Comparison of ENCODE assay signal across 36 mouse cellular contexts in genomic region chr17:28961596-28961995, GRCm38 (mm10). TPM values are rescaled to one million over a fixed set of nuclear protein-coding genes. Genes with fewer than 3 reads are reported as not detected.
DNase-seq lines count a peak whose midpoint lies in the region; ATAC-seq and TF ChIP-seq lines count a peak whose summit lies in the region.
"Had no signal": no experiment of that assay in that cellular context is flagged by ENCODE, and none has a peak within 500 bp of the region (broad histone marks: within the 10 kb centered on the region; RNA-seq: fewer than 3 reads in every experiment).

No protein-coding gene starts in this region.

- no peak overlapping the region for H3K4me2 ChIP-seq in intestine, postnatal 0 days (replicated peaks; ENCODE audit: low read depth)
- H3K4me2 ChIP-seq in liver, embryonic 14.5 days (ENCODE audit: low read depth) = no peak overlapping the region
- no peak overlapping the region for H3K4me2 ChIP-seq in forebrain, embryonic 14.5 days (ENCODE audit: low read length)
- H3K4me2 ChIP-seq: embryonic facial prominence, embryonic 12.5 days; forebrain, embryonic 15.5 days; heart, embryonic 11.5 days; hindbrain, embryonic 13.5 days; limb, embryonic 13.5 days; lung, embryonic 14.5 days had no signal

- H3K27me3 ChIP-seq in intestine, postnatal 0 days (replicated peaks; ENCODE audit: control insufficient read depth, insufficient read depth, low read length) = no peaks in the 10 kb centered on the region
- H3K27me3 ChIP-seq in liver, embryonic 14.5 days (ENCODE audit: control insufficient read depth, insufficient read depth, low read length) = no peaks in the 10 kb centered on the region
- H3K27me3 ChIP-seq in forebrain, embryonic 14.5 days (replicated peaks; ENCODE audit: control insufficient read depth, insufficient read depth, low read length) = no peaks in the 10 kb centered on the region
- H3K27me3 ChIP-seq: embryonic facial prominence, embryonic 12.5 days; forebrain, embryonic 15.5 days; hindbrain, embryonic 13.5 days; limb, embryonic 13.5 days had no signal

- H3K9me3 ChIP-seq in intestine, postnatal 0 days (ENCODE audit: control insufficient read depth) = no peaks in the 10 kb centered on the region
- H3K9me3 ChIP-seq in liver, embryonic 14.5 days (ENCODE audit: control insufficient read depth, low read length) = no peaks in the 10 kb centered on the region
- H3K9me3 ChIP-seq in forebrain, embryonic 14.5 days (replicated peaks; ENCODE audit: control insufficient read depth, low read length) = no peaks in the 10 kb centered on the region
- H3K9me3 ChIP-seq: embryonic facial prominence, embryonic 12.5 days; forebrain, embryonic 15.5 days; G1E; hindbrain, embryonic 13.5 days; limb, embryonic 13.5 days had no signal

- WGBS in intestine, postnatal 0 days = 63% methylated on average over 10 of the region's 10 CpGs
- WGBS in liver, embryonic 14.5 days (ENCODE audit: insufficient replicate concordance) = 83% methylated on average over 10 of the region's 10 CpGs
- WGBS in forebrain, embryonic 14.5 days = 94% methylated on average over 10 of the region's 10 CpGs

- ATAC-seq in intestine, postnatal 0 days = 0 out of 2 replicates have a peak, but pooled peaks have one; percentile 40
- 0 out of 2 replicates have a peak, but pooled peaks have one; percentile 19 for ATAC-seq in liver, embryonic 14.5 days (ENCODE audit: insufficient read depth)
- ATAC-seq in forebrain, embryonic 14.5 days = no peak
- ATAC-seq: forebrain, embryonic 15.5 days had no signal

- H3K4me3 ChIP-seq in intestine, postnatal 0 days (ENCODE audit: low read depth, low read length) = no peak overlapping the region
- H3K4me3 ChIP-seq in liver, embryonic 14.5 days (ENCODE audit: insufficient read depth in 1 of 2, low read depth in 2 of 2, low read length in 2 of 2) = no peak overlapping the region
- H3K4me3 ChIP-seq in forebrain, embryonic 14.5 days (ENCODE audit: low read depth, low read length) = no peak overlapping the region
- H3K4me3 ChIP-seq: embryonic facial prominence, embryonic 12.5 days; forebrain, embryonic 15.5 days; gastrocnemius, adult 2 months; hindbrain, embryonic 13.5 days; limb, embryonic 13.5 days had no signal

- peak; percentile 78 for DNase-seq in kidney, adult 11 months
- DNase-seq in kidney, postnatal 10 days = no peak
- DNase-seq in kidney, postnatal 25 days = peak; percentile 58 to 82
- no peak for DNase-seq in liver, embryonic 14.5 days (ENCODE audit: low read depth in 3 of 3, low spot score in 3 of 3)
- DNase-seq in cerebellum, adult 9-11 months = no peak
- DNase-seq in forebrain, embryonic 14.5 days (ENCODE audit: low spot score) = no peak
- DNase-seq in gastrocnemius, adult 18-20 months (ENCODE audit: low spot score) = no peak
- DNase-seq: adrenal gland, adult 8-10 months; cerebellum, adult 9-10 months; embryo, embryonic 11 days; gastrocnemius, adult 2 months; gastrocnemius, postnatal 36 days; heart, adult 18-20 months; heart, postnatal 36 days; lung, embryonic 14.5 days; lung, postnatal 14 days; midbrain, embryonic 14.5 days; retina, postnatal 1 day; right cerebral cortex, postnatal 25 days; thymus, adult 18-20 months; thymus, postnatal 25 days had no signal

- peaks cover 59% of the 10 kb centered on the region for H3K36me3 ChIP-seq in intestine, postnatal 0 days (ENCODE audit: control insufficient read depth, insufficient read depth)
- H3K36me3 ChIP-seq in liver, embryonic 14.5 days (replicated peaks; ENCODE audit: control insufficient read depth, insufficient read depth, low read depth) = peaks cover 72% of the 10 kb centered on the region
- peaks cover 71% of the 10 kb centered on the region for H3K36me3 ChIP-seq in forebrain, embryonic 14.5 days (ENCODE audit: control insufficient read depth, insufficient read depth, low read length)

- no peaks in the 10 kb centered on the region for H3K4me1 ChIP-seq in intestine, postnatal 0 days (replicated peaks; ENCODE audit: control insufficient read depth, insufficient read depth, low read length)
- peaks cover 0 to 9% of the 10 kb centered on the region in 2 experiments; a peak in 2 of 4 replicates for H3K4me1 ChIP-seq in liver, embryonic 14.5 days (replicated peaks; ENCODE audit: control insufficient read depth in 2 of 2, insufficient read depth in 2 of 2, low read length in 1 of 2)
- H3K4me1 ChIP-seq in forebrain, embryonic 14.5 days (ENCODE audit: control insufficient read depth, insufficient read depth, low read length) = no peaks in the 10 kb centered on the region
- H3K4me1 ChIP-seq: embryonic facial prominence, embryonic 12.5 days; hindbrain, embryonic 13.5 days; limb, embryonic 13.5 days had no signal

- H3K27ac ChIP-seq in intestine, postnatal 0 days (ENCODE audit: low read depth, low read length) = peak overlapping the region; percentile 21; the same call in 1 of the 2 replicates
- no peak overlapping the region for H3K27ac ChIP-seq in liver, embryonic 14.5 days
- H3K27ac ChIP-seq in forebrain, embryonic 14.5 days (ENCODE audit: low read depth, low read length) = no peak overlapping the region
- H3K27ac ChIP-seq: embryonic facial prominence, embryonic 12.5 days; forebrain, embryonic 15.5 days; gastrocnemius, adult 2 months; hindbrain, embryonic 13.5 days; limb, embryonic 13.5 days; stomach, postnatal 0 days had no signal

- H3K9ac ChIP-seq in intestine, postnatal 0 days (ENCODE audit: low read depth, low read length) = no peak overlapping the region
- H3K9ac ChIP-seq in liver, embryonic 14.5 days (replicated peaks) = no peak overlapping the region
- H3K9ac ChIP-seq in forebrain, embryonic 14.5 days (ENCODE audit: low read length) = no peak overlapping the region
- H3K9ac ChIP-seq: embryonic facial prominence, embryonic 12.5 days; forebrain, embryonic 15.5 days; hindbrain, embryonic 13.5 days; limb, embryonic 13.5 days; lung, embryonic 14.5 days had no signal

- no peak for TF ChIP-seq CTCF in intestine, postnatal 0 days (IDR thresholded peaks at IDR 0.05; ENCODE audit: low read depth)
- TF ChIP-seq CTCF in liver, embryonic 14.5 days (IDR thresholded peaks at IDR 0.05; ENCODE audit: low read depth) = no peak

- no peak for TF ChIP-seq EP300 in liver, embryonic 14.5 days (IDR thresholded peaks at IDR 0.05; ENCODE audit: low read depth)

RNA-seq across cellular contexts. Expression of gene Kctd20, which starts 9.8 kb away (rescaled TPM):
- 25.6 and 27.0 TPM in 2 replicates for polyA plus RNA-seq in intestine, postnatal 0 days (2015; fragmentation: Nextera tagmentation; extraction: Ambion mirVana)
- polyA plus RNA-seq in liver, embryonic 14.5 days (2012; rRNA removed) = 22.7 and 30.4 TPM in 2 replicates
- polyA plus RNA-seq in liver, embryonic 14.5 days (2014; fragmentation: Nextera tagmentation; extraction: Ambion mirVana) = 53.9 and 55.3 TPM in 2 replicates
- polyA plus RNA-seq in forebrain, embryonic 14.5 days (2014; fragmentation: Nextera tagmentation; extraction: Ambion mirVana) = 84.4 and 99.1 TPM in 2 replicates
- total RNA-seq in gastrocnemius, adult 18-20 months (2021) = 10 to 100 TPM; 37.1 to 42.1 TPM

RNA-seq across cellular contexts. Expression of gene Pxt1, which starts 18.0 kb away (rescaled TPM):
- not detected in 2 replicates for polyA plus RNA-seq in intestine, postnatal 0 days (2015; fragmentation: Nextera tagmentation; extraction: Ambion mirVana)
- 0.23 and 0.32 TPM in 2 replicates for polyA plus RNA-seq in liver, embryonic 14.5 days (2012; rRNA removed)
- polyA plus RNA-seq in liver, embryonic 14.5 days (2014; fragmentation: Nextera tagmentation; extraction: Ambion mirVana) = 0.14 and 0.45 TPM in 2 replicates
- polyA plus RNA-seq in forebrain, embryonic 14.5 days (2014; fragmentation: Nextera tagmentation; extraction: Ambion mirVana) = not detected in 2 replicates
- total RNA-seq in gastrocnemius, adult 18-20 months (2021) = not detected
- total RNA-seq: adrenal gland, adult 8-10 months; G1E; gastrocnemius, adult 2 months; gastrocnemius, postnatal 36 days; heart, adult 18-20 months; layer of hippocampus, adult 18-20 months; layer of hippocampus, postnatal 10 days; left cerebral cortex, adult 8-10 months; left cerebral cortex, postnatal 36 days; monocyte, adult 5-6 weeks had no signal
- polyA plus RNA-seq: embryonic facial prominence, embryonic 12.5 days; forebrain, embryonic 15.5 days; frontal cortex, adult 2 months; heart, embryonic 11.5 days; hindbrain, embryonic 13.5 days; limb, embryonic 13.5 days; midbrain, embryonic 14.5 days; neural tube, embryonic 14.5 days had no signal

RNA-seq across cellular contexts. Expression of gene Stk38, which starts 46.2 kb away (rescaled TPM):
- 51.5 and 59.5 TPM in 2 replicates for polyA plus RNA-seq in intestine, postnatal 0 days (2015; fragmentation: Nextera tagmentation; extraction: Ambion mirVana)
- 24.5 and 31.8 TPM in 2 replicates for polyA plus RNA-seq in liver, embryonic 14.5 days (2012; rRNA removed)
- 29.2 and 32.7 TPM in 2 replicates for polyA plus RNA-seq in liver, embryonic 14.5 days (2014; fragmentation: Nextera tagmentation; extraction: Ambion mirVana)
- polyA plus RNA-seq in forebrain, embryonic 14.5 days (2014; fragmentation: Nextera tagmentation; extraction: Ambion mirVana) = 81.7 and 94.8 TPM in 2 replicates
- total RNA-seq in gastrocnemius, adult 18-20 months (2021) = 10 to 100 TPM; 20.2 to 22.4 TPM

RNA-seq across cellular contexts. Expression of gene 4930539E08Rik, which starts 46.5 kb away (rescaled TPM):
- 2.9 and 3.5 TPM in 2 replicates for polyA plus RNA-seq in intestine, postnatal 0 days (2015; fragmentation: Nextera tagmentation; extraction: Ambion mirVana)
- polyA plus RNA-seq in liver, embryonic 14.5 days (2012; rRNA removed) = 0.06 TPM in 2 replicates
- 0.03 and 0.14 TPM in 2 replicates for polyA plus RNA-seq in liver, embryonic 14.5 days (2014; fragmentation: Nextera tagmentation; extraction: Ambion mirVana)
- polyA plus RNA-seq in forebrain, embryonic 14.5 days (2014; fragmentation: Nextera tagmentation; extraction: Ambion mirVana) = 0.50 and 0.62 TPM in 2 replicates
- total RNA-seq in gastrocnemius, adult 18-20 months (2021) = not detected
- total RNA-seq: gastrocnemius, postnatal 36 days; heart, postnatal 36 days had no signal
- polyA plus RNA-seq: G1E; heart, embryonic 11.5 days had no signal

Comparison
In these comparisons a context has a peak if more than half of its experiments do, and no peak if none do; other contexts are left out.
1. DNase-seq: peak in kidney, adult 11 months (single experiment) and kidney, postnatal 25 days (2 of 2); none in kidney, postnatal 10 days (single experiment), liver, embryonic 14.5 days (0 of 3), cerebellum, adult 9-11 months (single experiment), forebrain, embryonic 14.5 days (single experiment) and gastrocnemius, adult 18-20 months (single experiment).